Mouse (Mus musculus): ENCODE measurements at regions not wholly inside any gene's neighbourhood (a gene's known extent, or its start where the extent isn't known, plus 50 kb on each side); places are given as distances from the start of the nearest gene placed in this dataset.

GRCm38 (mm10) chr2:103893805-103894204 lies 64.0 kb upstream of the Lmo2 start:
- no peak for DNase-seq

- DNase-seq = no peak
Observed at GRCm38 (mm10) chr2:103894981-103895676, 62.7 kb upstream of the Lmo2 start.

- DNase-seq = no peak
Observed at GRCm38 (mm10) chr2:103896160-103896559, 61.6 kb upstream of the Lmo2 start.

- DNase-seq = no peak
Observed at GRCm38 (mm10) chr2:103896814-103897213, 61.0 kb upstream of the Lmo2 start.

GRCm38 (mm10) chr2:103899713-103900112 lies 58.1 kb upstream of the Lmo2 start:
- no peak for DNase-seq

- DNase-seq = no peak
Observed at GRCm38 (mm10) chr2:103900384-103900783, 57.4 kb upstream of the Lmo2 start.

- no peak for DNase-seq
Observed at GRCm38 (mm10) chr2:103901457-103901856, 56.3 kb upstream of the Lmo2 start.

GRCm38 (mm10) chr2:103902777-103903176 lies 55.0 kb upstream of the Lmo2 start:
- DNase-seq = no peak

- DNase-seq = no peak
Observed at GRCm38 (mm10) chr2:103905681-103906080, 52.1 kb upstream of the Lmo2 start.

GRCm38 (mm10) chr2:103906581-103907184 lies 51.1 kb upstream of the Lmo2 start:
- DNase-seq = no peak
